Mouse (Mus musculus) heart, embryonic 11.5 days (tissue): ENCODE measurements around the gene Ptbp3. TPM values are rescaled to one million over a fixed set of nuclear protein-coding genes. Genes with fewer than 3 reads are reported as not detected.

Source experiments
- ATAC-seq: fragments of 200-750 bp; cut with Nextera tagmentation; replicated peaks from 2 replicates; pipeline ENCODE4 v1.8.0; 2017; ENCODE audit warnings: moderate library complexity; ENCODE audit not compliant: insufficient number of reproducible peaks, low FRiP score, low TSS enrichment
- H3K27ac ChIP-seq: fragments of 300-500 bp; sonication (generic); 2 replicates; pipeline ENCODE4 v1.5.1; 2014; ENCODE audit warnings: mild to moderate bottlenecking, low read depth, low read length
- H3K27me3 ChIP-seq: fragments of 300-500 bp; sonication (generic); 2 replicates; pipeline ENCODE4 v1.6.1; 2014; ENCODE audit warnings: mild to moderate bottlenecking, low read length, mixed read lengths; ENCODE audit not compliant: control insufficient read depth, insufficient read depth
- H3K36me3 ChIP-seq: fragments of 300-500 bp; sonication (generic); 2 replicates; pipeline ENCODE4 v1.6.1; 2014; ENCODE audit warnings: mild to moderate bottlenecking, low read length, moderate library complexity, mixed read lengths; ENCODE audit not compliant: control insufficient read depth, insufficient read depth
- H3K4me1 ChIP-seq: fragments of 300-500 bp; sonication (generic); 2 replicates; pipeline ENCODE4 v1.6.1; 2014; ENCODE audit warnings: low read length; ENCODE audit not compliant: control insufficient read depth, insufficient read depth
- H3K4me2 ChIP-seq: fragments of 300-500 bp; sonication (generic); 2 replicates; pipeline ENCODE4 v1.6.1; 2014; ENCODE audit warnings: mild to moderate bottlenecking, moderate library complexity
- H3K4me3 ChIP-seq: fragments of 300-500 bp; sonication (generic); 2 replicates; pipeline ENCODE4 v1.5.1; 2014; ENCODE audit warnings: low read depth, low read length
- H3K9ac ChIP-seq: fragments of 300-500 bp; sonication (generic); 2 replicates; pipeline ENCODE4 v1.6.1; 2014; ENCODE audit warnings: mild to moderate bottlenecking, low read depth, low read length, moderate library complexity
- H3K9me3 ChIP-seq: fragments of 300-500 bp; sonication (generic); replicated peaks from 2 replicates; pipeline ENCODE4 v1.6.1; 2016; ENCODE audit warnings: low read length; ENCODE audit not compliant: control insufficient read depth
- WGBS: fragments of 180-500 bp; shearing (Covaris S2); extraction: QIAGEN DNeasy Blood & Tissue Kit; methylation state at CpG from one replicate; pipeline ENCODE4 v1.1.7; 2014; ENCODE audit not compliant: insufficient replicate concordance; 5-methylcytosine and 5-hydroxymethylcytosine counted together
- polyA plus RNA-seq: library from polyadenylated mRNA; unstranded; fragments of >200 nt; fragmentation: Nextera tagmentation; extraction: Ambion mirVana; gene quantifications from 2 replicates; pipeline ENCODE4 v1.2.1, GENCODE M21; 2014

Gene Ptbp3
- polyA plus RNA-seq, 1 experiment from 2014 or later = 48.4 TPM

- H3K27ac ChIP-seq = peak overlapping the region; percentile 73; the same call in 1 of the 2 replicates
- no peaks in the 10 kb centered on the region for H3K9me3 ChIP-seq
- no peak overlapping the region for H3K4me3 ChIP-seq
- peak; percentile 65; the same call in 1 of the 2 replicates for ATAC-seq
- H3K27me3 ChIP-seq = no peaks in the 10 kb centered on the region
- H3K36me3 ChIP-seq = no peaks in the 10 kb centered on the region
- peaks cover 12% of the 10 kb centered on the region for H3K4me1 ChIP-seq
- peak overlapping the region; percentile 32; the same call in 1 of the 2 replicates for H3K4me2 ChIP-seq
- WGBS = 19% methylated on average over 2 of the region's 2 CpGs
- no peak overlapping the region for H3K9ac ChIP-seq
Observed at GRCm38 (mm10) chr4:59533268-59533667, 15.9 kb downstream of the Ptbp3 start.

GRCm38 (mm10) chr4:59531172-59531571 is 18.0 kb downstream of the Ptbp3 start:
- 84% methylated on average over 1 of the region's 1 CpGs for WGBS

GRCm38 (mm10) chr4:59527470-59527869 is 21.7 kb downstream of the Ptbp3 start:
- Histone ChIP-seq H3K4me2 (no peak overlapping the region), H3K9me3 (no peaks in the 10 kb centered on the region), H3K9ac (no peak overlapping the region), H3K4me1 (peaks cover 7% of the 10 kb centered on the region; the same call in 1 of the 2 replicates), H3K36me3 (no peaks in the 10 kb centered on the region), H3K4me3 (no peak overlapping the region), H3K27ac (no peak overlapping the region), H3K27me3 (no peaks in the 10 kb centered on the region)
- WGBS = 80% methylated on average over 3 of the region's 3 CpGs
- ATAC-seq = no peak

More at GRCm38 (mm10) chr4:59531172-59531571, 18.0 kb downstream of the Ptbp3 start:
- Histone ChIP-seq H3K4me2 (no peak overlapping the region), H3K9ac (no peak overlapping the region), H3K9me3 (no peaks in the 10 kb centered on the region), H3K4me1 (peaks cover 12% of the 10 kb centered on the region), H3K27me3 (no peaks in the 10 kb centered on the region), H3K4me3 (no peak overlapping the region), H3K36me3 (no peaks in the 10 kb centered on the region), H3K27ac (no peak overlapping the region)
- ATAC-seq = no peak

GRCm38 (mm10) chr4:59526728-59527127 is 22.4 kb downstream of the Ptbp3 start:
- Histone ChIP-seq H3K36me3 (no peaks in the 10 kb centered on the region), H3K9me3 (no peaks in the 10 kb centered on the region), H3K9ac (no peak overlapping the region), H3K27me3 (no peaks in the 10 kb centered on the region), H3K4me1 (peaks cover 7% of the 10 kb centered on the region; the same call in 1 of the 2 replicates), H3K4me3 (no peak overlapping the region), H3K4me2 (no peak overlapping the region), H3K27ac (no peak overlapping the region)
- no peak for ATAC-seq
- 57% methylated on average over 2 of the region's 2 CpGs for WGBS

GRCm38 (mm10) chr4:59524875-59525274 is 24.3 kb downstream of the Ptbp3 start:
- no peaks in the 10 kb centered on the region for H3K36me3 ChIP-seq
- H3K4me2 ChIP-seq = no peak overlapping the region
- WGBS = 78% methylated on average over 3 of the region's 3 CpGs
- no peaks in the 10 kb centered on the region for H3K9me3 ChIP-seq
- H3K27me3 ChIP-seq = no peaks in the 10 kb centered on the region
- no peak overlapping the region for H3K4me3 ChIP-seq
- 0 out of 2 replicates have a peak, but pooled peaks have one; percentile 39 for ATAC-seq
- no peak overlapping the region for H3K27ac ChIP-seq
- peaks cover 4% of the 10 kb centered on the region; the same call in 1 of the 2 replicates for H3K4me1 ChIP-seq
- no peak overlapping the region for H3K9ac ChIP-seq

- Histone ChIP-seq H3K9ac (no peak overlapping the region), H3K27me3 (no peaks in the 10 kb centered on the region), H3K36me3 (peaks cover 10% of the 10 kb centered on the region), H3K9me3 (no peaks in the 10 kb centered on the region), H3K4me2 (no peak overlapping the region), H3K4me1 (no peaks in the 10 kb centered on the region), H3K4me3 (no peak overlapping the region), H3K27ac (no peak overlapping the region)
- no peak for ATAC-seq
Observed at GRCm38 (mm10) chr4:59510321-59510720, 38.8 kb downstream of the Ptbp3 start.

GRCm38 (mm10) chr4:59509558-59509957 is 39.6 kb downstream of the Ptbp3 start:
- Histone ChIP-seq H3K4me2 (no peak overlapping the region), H3K9ac (no peak overlapping the region), H3K4me3 (no peak overlapping the region), H3K4me1 (no peaks in the 10 kb centered on the region), H3K27ac (no peak overlapping the region), H3K36me3 (peaks cover 10% of the 10 kb centered on the region), H3K9me3 (no peaks in the 10 kb centered on the region), H3K27me3 (no peaks in the 10 kb centered on the region)
- ATAC-seq = no peak
- 91% methylated on average over 2 of the region's 2 CpGs for WGBS

GRCm38 (mm10) chr4:59507766-59508165 is 41.4 kb downstream of the Ptbp3 start:
- no peak overlapping the region for H3K4me3 ChIP-seq
- 67% methylated on average over 2 of the region's 2 CpGs for WGBS
- no peak overlapping the region for H3K4me2 ChIP-seq
- peaks cover 10% of the 10 kb centered on the region for H3K36me3 ChIP-seq
- no peaks in the 10 kb centered on the region for H3K9me3 ChIP-seq
- H3K27me3 ChIP-seq = no peaks in the 10 kb centered on the region
- no peak for ATAC-seq
- no peak overlapping the region for H3K27ac ChIP-seq
- H3K4me1 ChIP-seq = no peaks in the 10 kb centered on the region
- H3K9ac ChIP-seq = no peak overlapping the region

- H3K4me2 ChIP-seq = no peak overlapping the region
- no peak for ATAC-seq
- H3K27me3 ChIP-seq = no peaks in the 10 kb centered on the region
- H3K4me3 ChIP-seq = no peak overlapping the region
- no peaks in the 10 kb centered on the region for H3K9me3 ChIP-seq
- WGBS = 92% methylated on average over 3 of the region's 3 CpGs
- no peaks in the 10 kb centered on the region for H3K4me1 ChIP-seq
- H3K36me3 ChIP-seq = peaks cover 11% of the 10 kb centered on the region
- H3K27ac ChIP-seq = no peak overlapping the region
- no peak overlapping the region for H3K9ac ChIP-seq
Observed at GRCm38 (mm10) chr4:59506704-59507103, 42.5 kb downstream of the Ptbp3 start.
